Mouse (Mus musculus) CH12.LX (cell line): Measurements from ENCODE around the gene Prox1. TPM values are rescaled to one million over a fixed set of nuclear protein-coding genes. Genes with fewer than 3 reads are reported as not detected.

ENCODE experiments used
- DNase-seq: peaks from one replicate; pipeline ENCODE4 v3.0.0-alpha.2; 2013; ENCODE audit errors: extremely low read depth
- H3K27ac ChIP-seq: 2 replicates; pipeline ENCODE4 v1.5.1; 2012; ENCODE audit warnings: low read depth, mild to moderate bottlenecking, control low read depth, moderate library complexity; ENCODE audit not compliant: insufficient read depth
- H3K27me3 ChIP-seq: replicated peaks from 2 replicates; pipeline ENCODE3; 2012; ENCODE audit warnings: inconsistent platforms
- H3K36me3 ChIP-seq, 2 experiments: replicated peaks in 1 of 2; 2 replicates each; pipeline versions ENCODE3 to v1.6.1; 2012; ENCODE audit warnings: inconsistent platforms in 1 of 2, low read length in 1 of 2, mild to moderate bottlenecking in 1 of 2, mixed read lengths in 1 of 2, moderate library complexity in 1 of 2; ENCODE audit not compliant: control insufficient read depth in 1 of 2, insufficient read depth in 1 of 2
- H3K4me1 ChIP-seq, 2 experiments: 2 replicates each; pipeline ENCODE4 v1.6.1; 2012; ENCODE audit warnings: inconsistent platforms in 1 of 2, moderate library complexity in 1 of 2; ENCODE audit not compliant: insufficient read depth in 2 of 2, control insufficient read depth in 1 of 2
- H3K4me2 ChIP-seq: 2 replicates; pipeline ENCODE4 v1.6.1; 2012; ENCODE audit warnings: low read depth, mild to moderate bottlenecking, control low read depth; ENCODE audit not compliant: poor library complexity, insufficient read depth, severe bottlenecking
- H3K4me3 ChIP-seq, 3 experiments: fragments of 150-350 bp in 1 of 3; sonication (generic) in 1 of 3; replicated peaks in 1 of 3; 2 replicates each; pipeline versions ENCODE3 to v1.5.1; 2011 to 2012; ENCODE audit warnings: low read depth in 2 of 3, low read length in 2 of 3, mild to moderate bottlenecking in 2 of 3, moderate library complexity in 2 of 3, control low read depth in 1 of 3, improper control_type of control experiment in 1 of 3, inconsistent platforms in 1 of 3, mixed read lengths in 1 of 3; ENCODE audit not compliant: poor library complexity in 1 of 3
- H3K79me2 ChIP-seq: replicated peaks from 2 replicates; pipeline ENCODE4 v1.6.1; 2012; ENCODE audit warnings: mild to moderate bottlenecking, moderate library complexity; ENCODE audit not compliant: control insufficient read depth, poor library complexity, insufficient read depth, severe bottlenecking; ENCODE audit errors: extremely low read depth
- H3K9ac ChIP-seq: 2 replicates; pipeline ENCODE4 v1.6.1; 2012; ENCODE audit warnings: low read depth, mild to moderate bottlenecking, control low read depth, moderate library complexity; ENCODE audit not compliant: insufficient read depth
- H3K9me3 ChIP-seq: replicated peaks from 2 replicates; pipeline ENCODE3; 2012; ENCODE audit warnings: low read length, inconsistent platforms, mixed read lengths
- BHLHE40 ChIP-seq: IDR thresholded peaks from 2 replicates; pipeline ENCODE4 v1.6.1; 2011; ENCODE audit warnings: mild to moderate bottlenecking, low read depth, low read length, improper control_type of control experiment
- CHD1 ChIP-seq: IDR thresholded peaks from 2 replicates; pipeline ENCODE4 v1.6.1; 2012; ENCODE audit warnings: low read depth, low read length, improper control_type of control experiment, inconsistent platforms
- CTCF ChIP-seq, 2 experiments: IDR thresholded peaks in 1 of 2; conservative IDR thresholded peaks in 1 of 2; 2 replicates each; pipeline ENCODE4 v1.5.1; 2011 to 2012; ENCODE audit warnings: low read depth in 2 of 2, low read length in 2 of 2, improper control_type of control experiment in 1 of 2, inconsistent platforms in 1 of 2, mild to moderate bottlenecking in 1 of 2, moderate library complexity in 1 of 2
- ELF1 ChIP-seq: IDR thresholded peaks from 2 replicates; pipeline ENCODE4 v1.6.1; 2014; ENCODE audit warnings: low read depth, mild to moderate bottlenecking, inconsistent platforms, low read length, improper control_type of control experiment
- EP300 ChIP-seq: IDR thresholded peaks from 2 replicates; pipeline ENCODE4 v1.6.1; 2011; ENCODE audit warnings: low read length, improper control_type of control experiment
- GABPA ChIP-seq: IDR thresholded peaks from 2 replicates; pipeline ENCODE4 v1.6.1; 2012; ENCODE audit warnings: low read depth, low read length, improper control_type of control experiment, inconsistent platforms; ENCODE audit not compliant: insufficient replicate concordance
- IRF4 ChIP-seq: IDR thresholded peaks from 2 replicates; pipeline ENCODE4 v1.6.1; 2014; ENCODE audit warnings: low read depth, mild to moderate bottlenecking, inconsistent platforms, low read length, improper control_type of control experiment
- JUN ChIP-seq: IDR thresholded peaks from 2 replicates; pipeline ENCODE4 v1.6.1; 2011; ENCODE audit warnings: low read depth, mild to moderate bottlenecking, low read length, improper control_type of control experiment, moderate library complexity; ENCODE audit not compliant: insufficient read depth
- MAZ ChIP-seq: IDR thresholded peaks from 2 replicates; pipeline ENCODE4 v1.6.1; 2012; ENCODE audit warnings: low read depth, mild to moderate bottlenecking, inconsistent platforms, low read length, improper control_type of control experiment, moderate library complexity
- MEF2A ChIP-seq: IDR thresholded peaks from 2 replicates; pipeline ENCODE4 v1.6.1; 2014; ENCODE audit warnings: low read depth, mild to moderate bottlenecking, inconsistent platforms, low read length, improper control_type of control experiment, borderline replicate concordance
- MXI1 ChIP-seq: IDR thresholded peaks from 2 replicates; pipeline ENCODE4 v1.6.1; 2011; ENCODE audit warnings: mild to moderate bottlenecking, low read depth, low read length, improper control_type of control experiment
- NELFE ChIP-seq: IDR thresholded peaks from 2 replicates; pipeline ENCODE4 v1.6.1; 2011; ENCODE audit warnings: low read depth, low read length, improper control_type of control experiment
- POLR2A ChIP-seq: IDR thresholded peaks from 2 replicates; pipeline ENCODE4 v1.6.1; 2011; ENCODE audit warnings: low read depth, mild to moderate bottlenecking, improper control_type of control experiment, low read length
- POLR2AphosphoS2 ChIP-seq: IDR thresholded peaks from 2 replicates; pipeline ENCODE4 v1.6.1; 2011; ENCODE audit warnings: low read depth, low read length, improper control_type of control experiment
- RCOR1 ChIP-seq: conservative IDR thresholded peaks from 2 replicates; pipeline ENCODE4 v1.6.1; 2012; ENCODE audit warnings: low read depth, mild to moderate bottlenecking, inconsistent platforms, low read length, improper control_type of control experiment
- SIN3A ChIP-seq: IDR thresholded peaks from 2 replicates; pipeline ENCODE4 v1.6.1; 2012; ENCODE audit warnings: low read length, improper control_type of control experiment, inconsistent platforms
- TBP ChIP-seq: conservative IDR thresholded peaks from 2 replicates; pipeline ENCODE4 v1.6.1; 2011; ENCODE audit warnings: low read depth, low read length, improper control_type of control experiment
- USF2 ChIP-seq: conservative IDR thresholded peaks from 2 replicates; pipeline ENCODE4 v1.6.1; 2011; ENCODE audit warnings: low read depth, low read length, improper control_type of control experiment
- ZKSCAN1 ChIP-seq: IDR thresholded peaks from 2 replicates; pipeline ENCODE4 v1.6.1; 2012; ENCODE audit warnings: low read depth, inconsistent platforms, low read length, improper control_type of control experiment, borderline replicate concordance
- ZNF384 ChIP-seq: IDR thresholded peaks from 2 replicates; pipeline ENCODE4 v1.6.1; 2012; ENCODE audit warnings: low read depth, low read length, improper control_type of control experiment, inconsistent platforms
- dilution Hi-C: fragments of 300-500 bp; cut with MboI; formaldehyde crosslinking; loops from 2 replicates; pipeline ENCODE4 v1.14.3; 2020; ENCODE audit warnings: low sequenced_read_pairs; ENCODE audit not compliant: extremely low pct_unique_long_range_greater_than_20kb, extremely low pct_ligation_motif_present
- in situ Hi-C: fragments of 300-500 bp; cut with MboI; formaldehyde crosslinking; loops from 3 replicates; pipeline ENCODE4 v1.14.3; 2019; ENCODE audit warnings: low sequenced_read_pairs, low pct_ligation_motif_present, low pct_unique_long_range_greater_than_20kb, mixed read lengths
- polyA plus RNA-seq: library from polyadenylated mRNA; unstranded; fragments of >175 nt; gene quantifications from 2 replicates; pipeline ENCODE4 v1.2.1, GENCODE M21; 2012; ENCODE audit warnings: low read depth; ENCODE audit not compliant: insufficient read length
- total RNA-seq, 2 experiments: library from RNA; depleted of rRNA; stranded (reverse); fragments of 300-350 nt in 1 of 2; fragments of >200 nt in 1 of 2; gene quantifications; 2 replicates each; pipeline ENCODE4 v1.2.3; 2012 to 2014

Prox1 gene
- total and polyA plus RNA-seq, 3 experiments = 0.04 to 0.27 TPM; not detected in 1

- in situ Hi-C loops (no loop called here), dilution Hi-C loops (no loop called here)
- no peak overlapping the region for H3K27ac ChIP-seq
- H3K36me3 ChIP-seq = no peaks in the 10 kb centered on the region
- no peak for DNase-seq
- no peaks in the 10 kb centered on the region for H3K79me2 ChIP-seq
- no peaks in the 10 kb centered on the region for H3K4me1 ChIP-seq
- peaks cover 44% of the 10 kb centered on the region for H3K27me3 ChIP-seq
- H3K4me2 ChIP-seq = no peak overlapping the region
- no peaks in the 10 kb centered on the region for H3K9me3 ChIP-seq
- no peak overlapping the region for H3K9ac ChIP-seq
- H3K4me3 ChIP-seq = no peak overlapping the region
- TF ChIP-seq GABPA (no peak), MXI1 (no peak), MAZ (no peak), TBP (no peak)
These were observed 14.8 kb downstream of the Prox1 start for GRCm38 (mm10) chr1:190155751-190156150.

GRCm38 (mm10) chr1:190155021-190155420 is 15.5 kb downstream of the Prox1 start:
- no peak overlapping the region for H3K9ac ChIP-seq
- no peak overlapping the region for H3K4me3 ChIP-seq
- H3K27me3 ChIP-seq = peaks cover 41% of the 10 kb centered on the region
- H3K4me1 ChIP-seq = no peaks in the 10 kb centered on the region
- DNase-seq = no peak
- no peaks in the 10 kb centered on the region for H3K36me3 ChIP-seq
- H3K9me3 ChIP-seq = no peaks in the 10 kb centered on the region
- H3K27ac ChIP-seq = no peak overlapping the region
- no peak for TF ChIP-seq IRF4
- no peak for TF ChIP-seq EP300
- no peak for TF ChIP-seq JUN
- no peak for TF ChIP-seq MEF2A
- no peak for TF ChIP-seq POLR2AphosphoS2
- no peak for TF ChIP-seq ELF1
- TF ChIP-seq RCOR1 = no peak
- TF ChIP-seq BHLHE40 = no peak
- TF ChIP-seq TBP = no peak
- no peak for TF ChIP-seq ZNF384
- no peak for TF ChIP-seq POLR2A
- dilution Hi-C loops = no loop called here
- no peak overlapping the region for H3K4me2 ChIP-seq
- in situ Hi-C loops = no loop called here
- no peaks in the 10 kb centered on the region for H3K79me2 ChIP-seq

- Histone ChIP-seq H3K4me2 (no peak overlapping the region), H3K4me3 (no peak overlapping the region), H3K79me2 (no peaks in the 10 kb centered on the region), H3K36me3 (no peaks in the 10 kb centered on the region), H3K27ac (no peak overlapping the region), H3K4me1 (peaks cover 0 to 3% of the 10 kb centered on the region in 2 experiments; a peak in 2 of 4 replicates), H3K9me3 (no peaks in the 10 kb centered on the region), H3K9ac (no peak overlapping the region), H3K27me3 (peaks cover 43% of the 10 kb centered on the region)
- in situ Hi-C loops (no loop called here), dilution Hi-C loops (no loop called here)
- TF ChIP-seq USF2 (no peak), NELFE (no peak), CHD1 (no peak), TBP (no peak), ZKSCAN1 (no peak), GABPA (no peak), SIN3A (no peak), CTCF (conservative IDR thresholded peaks at IDR 0.05 in 1 of 2, IDR thresholded peaks at IDR 0.05 in 1 of 2; ENCODE audit: low read depth in 2 of 2, low read length in 2 of 2) (no peak), IRF4 (no peak), MAZ (no peak)
- DNase-seq = no peak
These were observed 16.2 kb downstream of the Prox1 start for GRCm38 (mm10) chr1:190154292-190154691.
